ENCODE assay signal across 17 mouse cellular contexts in genomic region chr1:184482026-184482425, GRCm38 (mm10).
"Had no signal": no experiment of that assay in that cellular context is flagged by ENCODE, and none has a peak within 500 bp of the region (broad histone marks: within the 10 kb centered on the region; RNA-seq: fewer than 3 reads in every experiment).

No protein-coding gene starts in this region.

- H3K4me3 ChIP-seq: left cerebral cortex, adult 2 months; liver, embryonic 13.5 days; midbrain, embryonic 12.5 days; midbrain, embryonic 15.5 days had no signal

- H3K27me3 ChIP-seq: liver, embryonic 13.5 days; midbrain, embryonic 15.5 days had no signal

- H3K9me3 ChIP-seq: liver, embryonic 13.5 days; midbrain, embryonic 12.5 days; midbrain, embryonic 15.5 days had no signal

- H3K4me2 ChIP-seq: liver, embryonic 13.5 days; midbrain, embryonic 12.5 days; midbrain, embryonic 15.5 days had no signal

- H3K4me1 ChIP-seq: midbrain, embryonic 12.5 days; midbrain, embryonic 15.5 days had no signal

- DNase-seq: kidney, postnatal 36 days; layer of hippocampus, postnatal 36 days; liver, embryonic 13.5 days; lung, adult 2 months; lung, postnatal 14 days; lung, postnatal 4 days; right cerebral cortex, adult 18-20 months; right cerebral cortex, postnatal 14 days; right cerebral cortex, postnatal 4 days; thymus, adult 2 months; thymus, postnatal 14 days; thymus, postnatal 4 days had no signal

- H3K36me3 ChIP-seq: liver, embryonic 13.5 days; midbrain, embryonic 12.5 days; midbrain, embryonic 15.5 days had no signal

- H3K27ac ChIP-seq: kidney, postnatal 0 days; left cerebral cortex, adult 2 months; liver, embryonic 13.5 days; midbrain, embryonic 12.5 days; midbrain, embryonic 15.5 days; stomach, postnatal 0 days had no signal
